Mouse (Mus musculus) forebrain, embryonic 16.5 days (tissue): Measurements from ENCODE around the gene Ppm1j. TPM values are rescaled to one million over a fixed set of nuclear protein-coding genes. Genes with fewer than 3 reads are reported as not detected.
"Not testable (repeated sequence)": the region's sequence is repeated elsewhere in the genome, so short reads cannot be mapped to it uniquely, and the experiment has no call there.

ENCODE experiments used
- ATAC-seq: fragments of 200-750 bp; cut with Nextera tagmentation; 2 replicates; pipeline ENCODE4 v1.8.0; 2017; ENCODE audit warnings: mild to moderate bottlenecking, moderate library complexity
- H3K27ac ChIP-seq: fragments of 300-500 bp; sonication (generic); 2 replicates; pipeline ENCODE4 v1.5.1; 2014; ENCODE audit warnings: low read length, control low read depth
- H3K27me3 ChIP-seq: fragments of 300-500 bp; sonication (generic); replicated peaks from 2 replicates; pipeline ENCODE4 v1.6.1; 2014; ENCODE audit warnings: low read length; ENCODE audit not compliant: control insufficient read depth, insufficient read depth
- H3K36me3 ChIP-seq: fragments of 300-500 bp; sonication (generic); 2 replicates; pipeline ENCODE4 v1.6.1; 2014; ENCODE audit not compliant: control insufficient read depth, insufficient read depth
- H3K4me1 ChIP-seq: fragments of 300-500 bp; sonication (generic); replicated peaks from 2 replicates; pipeline ENCODE4 v1.6.1; 2014; ENCODE audit warnings: low read length; ENCODE audit not compliant: control insufficient read depth, insufficient read depth
- H3K4me2 ChIP-seq: fragments of 300-500 bp; sonication (generic); 2 replicates; pipeline ENCODE4 v1.6.1; 2014; ENCODE audit warnings: mild to moderate bottlenecking, low read length, control low read depth
- H3K4me3 ChIP-seq: fragments of 300-500 bp; sonication (generic); replicated peaks from 2 replicates; pipeline ENCODE4 v1.5.1; 2014; ENCODE audit warnings: mild to moderate bottlenecking, low read length, control low read depth
- H3K9ac ChIP-seq: fragments of 300-500 bp; sonication (generic); replicated peaks from 2 replicates; pipeline ENCODE4 v1.6.1; 2014; ENCODE audit warnings: low read depth, low read length, control low read depth
- H3K9me3 ChIP-seq: fragments of 300-500 bp; sonication (generic); 2 replicates; pipeline ENCODE4 v1.6.1; 2016; ENCODE audit warnings: low read length; ENCODE audit not compliant: control insufficient read depth
- WGBS: fragments of 180-500 bp; shearing (Covaris S2); extraction: QIAGEN DNeasy Blood & Tissue Kit; methylation state at CpG from one replicate; pipeline ENCODE4 v1.1.7; 2014; 5-methylcytosine and 5-hydroxymethylcytosine counted together
- polyA plus RNA-seq: library from polyadenylated mRNA; unstranded; fragments of >200 nt; fragmentation: Nextera tagmentation; extraction: Ambion mirVana; gene quantifications from 2 replicates; pipeline ENCODE4 v1.2.1, GENCODE M21; 2015

Ppm1j gene
- polyA plus RNA-seq, 1 experiment from 2014 or later: 2.3 TPM

GRCm38 (mm10) chr3:104796430-104797082 is 15.7 kb downstream of the Ppm1j start:
- no peak for ATAC-seq
- H3K9ac ChIP-seq: no peak overlapping the region
- 0 out of 2 replicates have a peak, but pooled peaks cover 3% of the 10 kb centered on the region for H3K36me3 ChIP-seq
- H3K4me2 ChIP-seq: no peak overlapping the region
- no peak overlapping the region for H3K27ac ChIP-seq
- H3K4me3 ChIP-seq: no peak overlapping the region
- H3K27me3 ChIP-seq: no peaks in the 10 kb centered on the region
- peaks cover 13% of the 10 kb centered on the region for H3K4me1 ChIP-seq
- H3K9me3 ChIP-seq: no peaks in the 10 kb centered on the region
- WGBS: 83% methylated on average over 15 of the region's 15 CpGs

GRCm38 (mm10) chr3:104800681-104801080 is 19.8 kb downstream of the Ppm1j start:
- Histone ChIP-seq H3K4me2 (no peak overlapping the region), H3K4me3 (no peak overlapping the region), H3K27ac (no peak overlapping the region), H3K9me3 (no peaks in the 10 kb centered on the region), H3K4me1 (peaks cover 4% of the 10 kb centered on the region; the same call in 1 of the 2 replicates), H3K27me3 (no peaks in the 10 kb centered on the region), H3K36me3 (0 out of 2 replicates have a peak, but pooled peaks cover 3% of the 10 kb centered on the region), H3K9ac (no peak overlapping the region)
- 96% methylated on average over 11 of the region's 11 CpGs for WGBS
- ATAC-seq: no peak

GRCm38 (mm10) chr3:104801481-104801880 is 20.6 kb downstream of the Ppm1j start:
- Histone ChIP-seq H3K4me1 (no peaks in the 10 kb centered on the region), H3K27me3 (no peaks in the 10 kb centered on the region), H3K9me3 (no peaks in the 10 kb centered on the region), H3K4me2 (no peak overlapping the region), H3K27ac (no peak overlapping the region), H3K36me3 (0 out of 2 replicates have a peak, but pooled peaks cover 3% of the 10 kb centered on the region), H3K9ac (no peak overlapping the region), H3K4me3 (no peak overlapping the region)
- no peak for ATAC-seq
- 87% methylated on average over 6 of the region's 6 CpGs for WGBS

- Histone ChIP-seq H3K4me3 (no peak overlapping the region), H3K4me2 (no peak overlapping the region), H3K9ac (no peak overlapping the region), H3K27ac (no peak overlapping the region), H3K27me3 (no peaks in the 10 kb centered on the region), H3K9me3 (no peaks in the 10 kb centered on the region), H3K36me3 (0 out of 2 replicates have a peak, but pooled peaks cover 3% of the 10 kb centered on the region), H3K4me1 (no peaks in the 10 kb centered on the region)
- 90% methylated on average over 10 of the region's 10 CpGs for WGBS
- no peak for ATAC-seq
Observed at GRCm38 (mm10) chr3:104804312-104804711, 23.5 kb downstream of the Ppm1j start.

GRCm38 (mm10) chr3:104805539-104805938 is 24.7 kb downstream of the Ppm1j start:
- no peak for ATAC-seq
- 0 out of 2 replicates have a peak, but pooled peaks cover 1% of the 10 kb centered on the region for H3K36me3 ChIP-seq
- no peak overlapping the region for H3K9ac ChIP-seq
- WGBS: 86% methylated on average over 9 of the region's 9 CpGs
- H3K27me3 ChIP-seq: no peaks in the 10 kb centered on the region
- H3K4me2 ChIP-seq: no peak overlapping the region
- no peaks in the 10 kb centered on the region for H3K9me3 ChIP-seq
- no peaks in the 10 kb centered on the region for H3K4me1 ChIP-seq
- H3K4me3 ChIP-seq: no peak overlapping the region
- no peak overlapping the region for H3K27ac ChIP-seq

GRCm38 (mm10) chr3:104811752-104812151 is 30.9 kb downstream of the Ppm1j start:
- H3K4me1 ChIP-seq: 0 out of 2 replicates have a peak, but pooled peaks cover under 1% of the 10 kb centered on the region
- no peaks in the 10 kb centered on the region for H3K36me3 ChIP-seq
- H3K4me3 ChIP-seq: no peak overlapping the region
- 17% methylated on average over 3 of the region's 3 CpGs for WGBS
- H3K27ac ChIP-seq: no peak overlapping the region
- no peak for ATAC-seq
- no peak overlapping the region for H3K4me2 ChIP-seq
- H3K27me3 ChIP-seq: no peaks in the 10 kb centered on the region
- no peak overlapping the region for H3K9ac ChIP-seq
- no peaks in the 10 kb centered on the region for H3K9me3 ChIP-seq

GRCm38 (mm10) chr3:104812254-104812653 is 31.4 kb downstream of the Ppm1j start:
- no peaks in the 10 kb centered on the region for H3K9me3 ChIP-seq
- 82% methylated on average over 4 of the region's 4 CpGs for WGBS
- no peak for ATAC-seq
- H3K4me1 ChIP-seq: 0 out of 2 replicates have a peak, but pooled peaks cover 4% of the 10 kb centered on the region
- H3K4me3 ChIP-seq: no peak overlapping the region
- no peaks in the 10 kb centered on the region for H3K27me3 ChIP-seq
- no peak overlapping the region for H3K9ac ChIP-seq
- H3K4me2 ChIP-seq: no peak overlapping the region
- no peaks in the 10 kb centered on the region for H3K36me3 ChIP-seq
- H3K27ac ChIP-seq: no peak overlapping the region

GRCm38 (mm10) chr3:104813227-104813626 is 32.4 kb downstream of the Ppm1j start:
- H3K4me1 ChIP-seq, H3K9me3 ChIP-seq, H3K27ac ChIP-seq, H3K36me3 ChIP-seq, H3K4me3 ChIP-seq, H3K27me3 ChIP-seq, ATAC-seq, H3K9ac ChIP-seq, H3K4me2 ChIP-seq: not testable (repeated sequence)
- 91% methylated on average over 7 of the region's 7 CpGs for WGBS

- no peak overlapping the region for H3K4me3 ChIP-seq
- no peaks in the 10 kb centered on the region for H3K27me3 ChIP-seq
- peaks cover 11% of the 10 kb centered on the region for H3K4me1 ChIP-seq
- no peaks in the 10 kb centered on the region for H3K36me3 ChIP-seq
- H3K4me2 ChIP-seq: no peak overlapping the region
- H3K9me3 ChIP-seq: no peaks in the 10 kb centered on the region
- 89% methylated on average over 1 of the region's 1 CpGs for WGBS
- no peak for ATAC-seq
- no peak overlapping the region for H3K27ac ChIP-seq
- no peak overlapping the region for H3K9ac ChIP-seq
Observed at GRCm38 (mm10) chr3:104814746-104815145, 33.9 kb downstream of the Ppm1j start.
